In genomic region chr7:27331854-27332253, GRCm38 (mm10) we compare ENCODE assay signal across 9 mouse cellular contexts. TPM values are rescaled to one million over a fixed set of nuclear protein-coding genes. Genes with fewer than 3 reads are reported as not detected.
DNase-seq lines count a peak whose midpoint lies in the region; ATAC-seq and TF ChIP-seq lines count a peak whose summit lies in the region.
"Had no signal": no experiment of that assay in that cellular context is flagged by ENCODE, and none has a peak within 500 bp of the region (broad histone marks: within the 10 kb centered on the region; RNA-seq: fewer than 3 reads in every experiment).

No protein-coding gene starts in this region.

- H3K9me3 ChIP-seq in ES-Bruce4 (replicated peaks; ENCODE audit: control insufficient read depth, insufficient read depth, low read length, poor library complexity, severe bottlenecking), result no peaks in the 10 kb centered on the region
- H3K9me3 ChIP-seq in embryonic facial prominence, embryonic 14.5 days (ENCODE audit: control insufficient read depth, low read length), result no peaks in the 10 kb centered on the region
- no peaks in the 10 kb centered on the region for H3K9me3 ChIP-seq in liver, embryonic 13.5 days (replicated peaks)

- peak overlapping the region; percentile 51 for H3K4me3 ChIP-seq in kidney, adult 2 months (ENCODE audit: insufficient read depth, low read depth, low read length)
- H3K4me3 ChIP-seq in ES-Bruce4 (ENCODE audit: low read depth, low read length), result peak overlapping the region; percentile 69
- H3K4me3 ChIP-seq in embryonic facial prominence, embryonic 14.5 days (ENCODE audit: low read depth, low read length), result peak overlapping the region; percentile 60
- H3K4me3 ChIP-seq in liver, embryonic 13.5 days (replicated peaks), result peak overlapping the region; percentile 45; the same call in 1 of the 2 replicates

- peak overlapping the region; percentile 87 for H3K27ac ChIP-seq in kidney, adult 2 months (ENCODE audit: insufficient read depth, low read depth, low read length)
- peak overlapping the region; percentile 95 for H3K27ac ChIP-seq in ES-Bruce4 (ENCODE audit: insufficient read depth, low read length)
- H3K27ac ChIP-seq in embryonic facial prominence, embryonic 14.5 days (replicated peaks; ENCODE audit: low read depth, low read length), result peak overlapping the region; percentile 73
- H3K27ac ChIP-seq in liver, embryonic 13.5 days, result no peak overlapping the region

- H3K4me2 ChIP-seq in embryonic facial prominence, embryonic 14.5 days (ENCODE audit: low read depth, low read length), result peak overlapping the region; percentile 99
- peak overlapping the region; percentile 73 for H3K4me2 ChIP-seq in liver, embryonic 13.5 days

- no peak for TF ChIP-seq POLR2A in kidney, adult 2 months (IDR thresholded peaks at IDR 0.05; ENCODE audit: low read depth, low read length)
- no peak for TF ChIP-seq POLR2A in ES-Bruce4 (IDR thresholded peaks at IDR 0.05; ENCODE audit: insufficient read depth, low read length)

- 4% methylated on average over 8 of the region's 8 CpGs for WGBS in kidney, adult 2 months
- WGBS in embryonic facial prominence, embryonic 14.5 days, result 7% methylated on average over 8 of the region's 8 CpGs
- WGBS in liver, embryonic 13.5 days (ENCODE audit: insufficient replicate concordance), result 5% methylated on average over 8 of the region's 8 CpGs

- no peaks in the 10 kb centered on the region for H3K27me3 ChIP-seq in kidney, adult 2 months (replicated peaks; ENCODE audit: control insufficient read depth, insufficient read depth, low read length)
- no peaks in the 10 kb centered on the region for H3K27me3 ChIP-seq in ES-Bruce4 (ENCODE audit: control insufficient read depth, insufficient read depth, low read length, poor library complexity, severe bottlenecking)
- H3K27me3 ChIP-seq in embryonic facial prominence, embryonic 14.5 days (replicated peaks; ENCODE audit: control insufficient read depth, insufficient read depth, low read length), result peaks cover 69% of the 10 kb centered on the region
- H3K27me3 ChIP-seq in liver, embryonic 13.5 days, result peaks cover 100% of the 10 kb centered on the region

- no peak for TF ChIP-seq CTCF in kidney, adult 2 months (conservative IDR thresholded peaks at IDR 0.05; ENCODE audit: insufficient read depth, insufficient read length, low read depth, low read length)
- no peak for TF ChIP-seq CTCF in ES-Bruce4 (IDR thresholded peaks at IDR 0.05; ENCODE audit: low read depth, low read length)

- H3K36me3 ChIP-seq in kidney, adult 2 months (ENCODE audit: control insufficient read depth, insufficient read depth, low read length), result no peaks in the 10 kb centered on the region
- H3K36me3 ChIP-seq in ES-Bruce4 (ENCODE audit: control insufficient read depth, insufficient read depth, low read length, poor library complexity, severe bottlenecking), result no peaks in the 10 kb centered on the region
- H3K36me3 ChIP-seq in embryonic facial prominence, embryonic 14.5 days (ENCODE audit: control insufficient read depth, insufficient read depth, low read length), result peaks cover 8% of the 10 kb centered on the region; the same call in 1 of the 2 replicates
- no peaks in the 10 kb centered on the region for H3K36me3 ChIP-seq in liver, embryonic 13.5 days

- peaks cover 8% of the 10 kb centered on the region; the same call in 1 of the 2 replicates for H3K4me1 ChIP-seq in kidney, adult 2 months (ENCODE audit: control insufficient read depth, insufficient read depth, low read length)
- peaks cover 8% of the 10 kb centered on the region for H3K4me1 ChIP-seq in ES-Bruce4 (ENCODE audit: control insufficient read depth, insufficient read depth, low read length)
- H3K4me1 ChIP-seq in embryonic facial prominence, embryonic 14.5 days (ENCODE audit: control insufficient read depth, insufficient read depth, low read length), result peaks cover 39% of the 10 kb centered on the region
- peaks cover 68% of the 10 kb centered on the region for H3K4me1 ChIP-seq in liver, embryonic 13.5 days (replicated peaks)

- DNase-seq in kidney, adult 2 months, result no peak
- no peak for DNase-seq in kidney, postnatal 10 days
- no peak for DNase-seq in embryonic facial prominence, embryonic 14.5 days (ENCODE audit: low spot score)
- DNase-seq in liver, embryonic 13.5 days, result no peak
- no peak for DNase-seq in adrenal gland, postnatal 4 days (ENCODE audit: low spot score in 2 of 2)
- no peak for DNase-seq in cerebellum, adult 18-20 months
- no peak for DNase-seq in spleen, adult 12 weeks (ENCODE audit: low spot score)

- TF ChIP-seq EP300 in ES-Bruce4 (IDR thresholded peaks at IDR 0.05; ENCODE audit: insufficient read depth, low read depth, low read length), result no peak

- peak overlapping the region; percentile 91 for H3K9ac ChIP-seq in ES-Bruce4 (ENCODE audit: low read depth, poor library complexity, severe bottlenecking)
- peak overlapping the region; percentile 48; the same call in 1 of the 2 replicates for H3K9ac ChIP-seq in embryonic facial prominence, embryonic 14.5 days (ENCODE audit: low read depth, low read length)
- no peak overlapping the region for H3K9ac ChIP-seq in liver, embryonic 13.5 days

- no peak for ATAC-seq in embryonic facial prominence, embryonic 14.5 days (ENCODE audit: low read depth)
- ATAC-seq in liver, embryonic 13.5 days (ENCODE audit: low read depth), result no peak

RNA-seq across cellular contexts. Expression of gene Ltbp4, which starts 5.6 kb away (rescaled TPM):
- 76.9 and 84.7 TPM in 2 replicates for polyA plus RNA-seq in kidney, adult 2 months (2012; rRNA removed)
- polyA plus RNA-seq in ES-Bruce4 (2011; ENCODE audit: insufficient read depth, insufficient read length, low read depth, missing spikeins), result 66.8 and 72.5 TPM in 2 replicates
- 74.2 and 74.8 TPM in 2 replicates for polyA plus RNA-seq in embryonic facial prominence, embryonic 14.5 days (2014; fragmentation: Nextera tagmentation; extraction: Ambion mirVana)
- 3.6 and 3.9 TPM in 2 replicates for polyA plus RNA-seq in liver, embryonic 13.5 days (2015; fragmentation: Nextera tagmentation; extraction: Ambion mirVana)
- total RNA-seq in adrenal gland, postnatal 4 days (2021), result 100 to 1,000 TPM in 1 of 2 experiments, 10 to 100 TPM in 1; 95.4 to 102 TPM

RNA-seq across cellular contexts. Expression of gene Shkbp1, which starts 24.0 kb away (rescaled TPM):
- 39.2 and 45.5 TPM in 2 replicates for polyA plus RNA-seq in kidney, adult 2 months (2012; rRNA removed)
- 43.6 and 44.5 TPM in 2 replicates for polyA plus RNA-seq in ES-Bruce4 (2011; ENCODE audit: insufficient read depth, insufficient read length, low read depth, missing spikeins)
- polyA plus RNA-seq in embryonic facial prominence, embryonic 14.5 days (2014; fragmentation: Nextera tagmentation; extraction: Ambion mirVana), result 26.5 and 30.3 TPM in 2 replicates
- polyA plus RNA-seq in liver, embryonic 13.5 days (2015; fragmentation: Nextera tagmentation; extraction: Ambion mirVana), result 23.1 and 25.0 TPM in 2 replicates
- 10 to 100 TPM; 22.9 to 31.7 TPM for total RNA-seq in adrenal gland, postnatal 4 days (2021)

RNA-seq across cellular contexts. Expression of gene Gm20479, which starts 25.4 kb away (rescaled TPM):
- polyA plus RNA-seq in kidney, adult 2 months (2012; rRNA removed), result 0.39 TPM in 1 of 2 replicates, not detected in the other
- polyA plus RNA-seq in ES-Bruce4 (2011; ENCODE audit: insufficient read depth, insufficient read length, low read depth, missing spikeins), result 15.8 and 17.1 TPM in 2 replicates
- polyA plus RNA-seq in embryonic facial prominence, embryonic 14.5 days (2014; fragmentation: Nextera tagmentation; extraction: Ambion mirVana), result not detected in 2 replicates
- polyA plus RNA-seq in liver, embryonic 13.5 days (2015; fragmentation: Nextera tagmentation; extraction: Ambion mirVana), result 0.50 TPM in 1 of 2 replicates, not detected in the other
- 1 to 10 TPM in 1 of 2 experiments, not detected in 1; 2.5 TPM for total RNA-seq in adrenal gland, postnatal 4 days (2021)
- total RNA-seq: left cerebral cortex, postnatal 25 days had no signal

Comparison
In these comparisons a context has a peak if more than half of its experiments do, and no peak if none do; other contexts are left out.
1. RNA of gene Ltbp4, which starts 5.6 kb away (polyA plus RNA-seq): 76.9 to 84.7 TPM in kidney, adult 2 months, 74.2 to 74.8 TPM in embryonic facial prominence, embryonic 14.5 days and 66.8 to 72.5 TPM in ES-Bruce4; 3.6 to 3.9 TPM in liver, embryonic 13.5 days; every median in the first group is over 10 times any median in the second.
2. RNA of gene Gm20479, which starts 25.4 kb away (polyA plus RNA-seq): 15.8 to 17.1 TPM in ES-Bruce4; 0.50 TPM in liver, embryonic 13.5 days, 0.39 TPM in kidney, adult 2 months and not detected in embryonic facial prominence, embryonic 14.5 days; every median in the first group is over 10 times any median in the second.
3. Peak in every context shown above with its lines, with median percentiles within 50 percentile points of each other: H3K4me3 ChIP-seq.